Mouse (Mus musculus) macrophage (primary cell): ENCODE results near the gene Fyn. TPM values are rescaled to one million over a fixed set of nuclear protein-coding genes. Genes with fewer than 3 reads are reported as not detected.

Experiments used
- H3K27ac ChIP-seq: fragments of 350-480 bp; formaldehyde crosslinking; 2 replicates; pipeline ENCODE4 v1.9.0; 2021
- H3K36me3 ChIP-seq: fragments of 350-480 bp; formaldehyde crosslinking; 2 replicates; pipeline ENCODE4 v1.9.0; 2021; ENCODE audit errors: inconsistent target
- H3K4me3 ChIP-seq: fragments of 350-480 bp; formaldehyde crosslinking; 2 replicates; pipeline ENCODE4 v1.9.0; 2021; ENCODE audit errors: inconsistent target
- H3K79me2 ChIP-seq: fragments of 350-480 bp; formaldehyde crosslinking; 2 replicates; pipeline ENCODE4 v1.9.0; 2021; ENCODE audit errors: inconsistent target
- WGBS: methylation state at CpG from one replicate; pipeline ENCODE4 v1.1.7; 2026; ENCODE audit warnings: inconsistent platforms; ENCODE audit not compliant: missing documents; 5-methylcytosine and 5-hydroxymethylcytosine counted together
- polyA plus RNA-seq: library from polyadenylated mRNA; stranded (reverse); fragments of 250-400 nt; gene quantifications from 3 replicates; pipeline ENCODE4 v1.2.4, GENCODE M21; 2018; ENCODE audit warnings: inconsistent platforms

Gene Fyn
- polyA plus RNA-seq, 1 experiment from 2014 or later, result 18.6 TPM

DNA sequence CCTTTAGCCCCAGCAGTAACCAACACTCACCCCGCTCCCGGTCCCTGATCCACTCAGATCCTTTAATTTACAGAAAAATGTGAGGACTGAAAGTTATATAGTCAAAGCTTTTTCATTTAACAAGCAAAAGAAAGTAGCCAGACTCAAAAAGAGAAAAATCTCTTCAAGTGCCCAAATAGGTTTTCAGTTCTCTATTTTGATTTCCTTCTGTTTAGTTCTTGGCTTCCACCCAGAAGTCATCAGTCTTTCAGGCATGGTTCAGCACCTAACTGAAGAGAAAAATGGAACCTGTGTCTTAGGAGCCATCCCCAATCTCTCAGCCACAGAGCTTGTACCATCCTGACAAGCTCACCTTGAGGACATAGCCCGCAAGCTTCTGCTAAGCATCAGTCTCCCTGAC is 124.4 kb downstream of the Fyn start:
- Histone ChIP-seq H3K36me3 (no peaks in the 10 kb centered on the region), H3K27ac (no peak overlapping the region), H3K79me2 (no peaks in the 10 kb centered on the region), H3K4me3 (no peak overlapping the region)
- WGBS, result 74% methylated on average over 3 of the region's 3 CpGs

DNA sequence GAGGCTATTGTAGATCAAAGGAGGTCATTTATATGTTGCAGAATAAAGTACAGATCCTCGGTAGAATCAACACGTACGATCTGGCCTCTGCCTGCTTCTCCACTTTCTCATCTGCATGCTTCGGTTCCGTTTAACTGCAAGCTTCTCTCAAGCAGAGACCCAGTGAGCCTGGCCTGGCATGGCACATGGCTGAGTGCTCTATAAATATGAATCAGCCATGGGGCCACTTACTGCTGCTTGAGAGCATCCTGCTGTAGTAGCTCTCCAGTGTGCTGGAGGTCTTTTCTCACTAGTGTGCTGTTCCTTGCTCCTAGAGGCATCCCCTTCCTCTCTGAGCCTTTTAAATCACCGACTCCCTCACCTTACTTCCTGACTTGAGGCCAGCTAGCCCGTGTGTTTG is 130.0 kb downstream of the Fyn start:
- no peaks in the 10 kb centered on the region for H3K36me3 ChIP-seq
- 78% methylated on average over 7 of the region's 7 CpGs for WGBS
- no peak overlapping the region for H3K27ac ChIP-seq

DNA sequence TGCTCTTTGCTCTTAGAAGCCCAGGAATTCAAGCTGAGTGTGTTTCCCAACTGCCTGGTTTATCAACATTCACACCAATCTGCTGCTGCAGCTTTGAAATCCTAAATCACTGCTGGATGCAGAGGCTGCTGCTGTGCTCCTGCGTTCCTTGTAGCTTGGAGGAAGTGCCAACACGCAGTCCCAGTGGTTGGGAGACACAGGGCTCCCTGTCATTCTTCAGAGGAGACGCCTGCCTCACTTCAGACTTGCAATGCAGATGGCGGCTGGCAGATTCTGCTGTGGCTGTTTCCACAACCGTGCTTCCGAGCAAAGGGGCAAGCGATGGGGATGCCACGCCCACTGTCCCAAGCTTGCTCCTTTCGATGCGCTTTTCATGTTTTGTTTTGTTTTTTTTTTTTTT is 132.9 kb downstream of the Fyn start:
- 86% methylated on average over 10 of the region's 10 CpGs for WGBS
- H3K36me3 ChIP-seq, result no peaks in the 10 kb centered on the region

More for the DNA sequence above, 130.0 kb downstream of the Fyn start:
- no peak overlapping the region for H3K4me3 ChIP-seq
- no peaks in the 10 kb centered on the region for H3K79me2 ChIP-seq

DNA sequence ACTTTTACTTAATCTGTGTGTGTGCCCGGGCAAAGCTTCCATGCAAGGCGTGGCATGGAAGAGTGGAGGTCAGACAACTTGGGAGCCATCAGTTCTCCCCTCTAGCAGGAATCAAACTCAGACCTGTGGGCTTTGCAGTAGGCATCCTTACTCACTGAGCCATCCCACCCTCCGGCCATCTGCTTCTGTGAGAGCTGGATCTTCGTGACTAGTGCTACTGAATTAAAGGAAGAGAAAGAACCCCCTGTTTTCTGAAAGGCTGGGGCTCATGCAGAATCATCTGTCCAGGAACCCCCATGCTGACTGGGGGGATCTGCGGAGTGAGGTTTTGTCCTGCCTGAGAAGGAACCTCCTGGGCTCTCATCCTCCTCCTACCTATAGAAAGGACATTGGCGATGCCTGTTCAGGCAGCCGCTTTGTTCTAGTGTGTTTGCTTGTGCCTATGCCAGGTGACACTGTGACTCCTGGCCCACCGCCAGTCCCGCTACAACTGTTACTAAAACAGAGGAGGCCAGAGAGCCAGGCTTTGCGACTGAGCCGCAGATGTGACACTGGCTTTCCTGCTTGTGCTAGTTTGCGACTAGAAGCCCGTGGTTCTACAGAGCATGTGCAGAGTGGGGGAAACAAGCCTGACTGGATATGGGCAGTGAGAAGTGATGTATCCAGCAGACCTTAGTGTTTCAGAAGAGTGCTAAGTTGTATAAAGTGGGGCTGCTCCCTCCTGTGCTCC is 133.5 kb downstream of the Fyn start:
- H3K79me2 ChIP-seq, result no peaks in the 10 kb centered on the region
- no peak overlapping the region for H3K4me3 ChIP-seq
- H3K27ac ChIP-seq, result no peak overlapping the region
- 94% methylated on average over 13 of the region's 13 CpGs for WGBS
- no peaks in the 10 kb centered on the region for H3K36me3 ChIP-seq

More for the DNA sequence above, 132.9 kb downstream of the Fyn start:
- Histone ChIP-seq H3K4me3 (no peak overlapping the region), H3K27ac (no peak overlapping the region), H3K79me2 (no peaks in the 10 kb centered on the region)

DNA sequence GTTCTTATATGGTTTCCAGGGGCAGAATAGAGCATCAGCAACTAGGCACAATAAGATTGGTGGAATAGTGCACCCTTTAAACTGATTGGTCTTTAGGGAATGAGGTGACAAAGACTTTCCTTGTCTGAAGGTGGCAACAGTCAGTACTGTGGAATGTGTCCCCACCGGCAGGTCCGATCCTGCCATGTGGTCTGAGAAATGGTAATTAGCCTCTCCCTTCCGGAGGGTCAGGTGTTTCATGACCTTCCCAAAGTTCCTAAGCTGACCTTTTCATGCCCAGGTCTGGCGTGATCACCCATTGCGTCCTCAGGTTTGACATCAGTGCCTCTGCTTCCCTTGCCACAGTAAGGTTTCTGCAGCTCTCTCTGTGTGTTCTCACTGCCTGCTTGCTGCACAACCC is 134.7 kb downstream of the Fyn start:
- 98% methylated on average over 5 of the region's 5 CpGs for WGBS
- H3K4me3 ChIP-seq, result no peak overlapping the region
- no peaks in the 10 kb centered on the region for H3K79me2 ChIP-seq
- H3K36me3 ChIP-seq, result no peaks in the 10 kb centered on the region
- H3K27ac ChIP-seq, result no peak overlapping the region

DNA sequence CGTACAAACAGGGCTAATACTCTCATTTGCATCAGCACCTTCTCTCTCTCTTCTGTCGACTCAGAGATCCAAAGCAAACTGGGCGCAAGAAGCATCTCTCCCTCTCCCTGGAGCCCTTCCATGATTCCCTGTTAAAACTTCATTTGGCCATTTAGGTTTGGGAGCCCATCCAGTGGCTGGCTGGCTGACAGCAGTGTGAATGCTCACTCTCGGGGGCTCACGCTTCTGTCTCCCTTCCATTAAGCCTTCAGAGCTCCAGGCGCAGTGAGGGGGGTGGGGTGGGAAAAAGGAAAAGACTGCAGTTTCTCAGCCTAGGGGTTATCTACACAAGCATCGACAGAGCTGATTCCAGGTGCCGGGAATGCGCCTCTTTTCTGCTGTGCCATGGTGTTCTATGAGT is 136.4 kb downstream of the Fyn start:
- Histone ChIP-seq H3K4me3 (no peak overlapping the region), H3K27ac (no peak overlapping the region), H3K36me3 (no peaks in the 10 kb centered on the region), H3K79me2 (no peaks in the 10 kb centered on the region)
- WGBS, result 85% methylated on average over 8 of the region's 9 CpGs

DNA sequence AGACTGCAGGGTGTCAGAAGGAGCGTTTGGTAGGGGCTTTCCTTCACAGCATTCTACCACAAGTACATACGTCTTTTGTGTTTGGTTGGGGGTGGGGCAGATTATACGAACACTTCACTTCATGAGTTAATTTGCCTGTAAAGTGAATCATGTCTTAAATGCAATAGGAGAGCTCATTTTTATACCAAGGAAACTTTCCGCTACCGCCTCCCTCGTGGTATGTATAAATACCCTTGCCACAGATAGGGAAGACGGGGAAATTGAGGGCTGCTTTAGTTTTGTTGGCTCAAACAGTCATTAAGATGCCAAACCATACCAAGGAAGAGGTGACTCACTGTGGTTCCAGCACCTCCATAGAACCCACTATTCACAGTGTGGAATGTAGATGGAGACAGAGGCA is 137.0 kb downstream of the Fyn start:
- 92% methylated on average over 7 of the region's 7 CpGs for WGBS
- no peaks in the 10 kb centered on the region for H3K36me3 ChIP-seq
- H3K79me2 ChIP-seq, result no peaks in the 10 kb centered on the region
- H3K4me3 ChIP-seq, result no peak overlapping the region
- no peak overlapping the region for H3K27ac ChIP-seq

DNA sequence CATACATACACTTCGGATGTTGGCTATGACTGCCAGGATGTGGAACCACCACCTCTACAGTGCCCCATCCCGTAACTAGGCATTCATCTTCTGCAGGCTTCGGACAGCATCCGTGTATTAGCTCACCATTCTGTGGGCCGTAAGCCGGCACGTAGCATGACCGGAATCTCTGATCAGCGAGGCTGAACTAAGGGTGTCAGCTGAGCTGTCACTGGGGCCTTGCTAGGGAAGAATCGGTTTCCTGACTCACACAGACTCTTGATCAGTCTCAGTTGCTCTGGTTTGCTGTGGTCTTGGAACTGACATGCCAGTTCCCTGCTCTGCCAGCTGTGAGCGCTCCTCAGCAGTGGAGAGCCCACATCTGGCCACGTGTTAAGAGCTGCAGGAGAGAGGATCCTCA is 137.7 kb downstream of the Fyn start:
- H3K79me2 ChIP-seq, result no peaks in the 10 kb centered on the region
- WGBS, result 97% methylated on average over 12 of the region's 12 CpGs
- no peak overlapping the region for H3K4me3 ChIP-seq
- H3K27ac ChIP-seq, result no peak overlapping the region
- H3K36me3 ChIP-seq, result no peaks in the 10 kb centered on the region

DNA sequence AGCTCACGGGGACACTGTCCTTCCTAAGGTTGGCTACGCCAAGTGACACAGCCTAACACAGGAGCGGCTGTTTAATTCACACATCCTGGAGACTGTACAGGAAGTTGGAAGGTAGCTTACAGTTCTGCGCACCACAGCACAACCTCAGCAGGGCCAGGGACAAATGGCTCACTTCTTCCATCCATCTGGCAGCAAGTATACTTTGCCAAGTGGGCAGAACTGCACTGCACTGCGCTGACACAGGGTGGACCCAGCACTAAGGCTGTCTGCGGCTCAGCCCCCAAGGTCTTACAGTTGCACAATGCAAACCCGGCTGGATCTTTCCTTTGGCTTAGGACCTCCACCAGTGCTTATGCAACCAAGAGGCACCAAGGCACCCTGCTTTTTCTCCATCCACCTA is 138.2 kb downstream of the Fyn start:
- Histone ChIP-seq H3K4me3 (no peak overlapping the region), H3K79me2 (no peaks in the 10 kb centered on the region), H3K27ac (no peak overlapping the region), H3K36me3 (no peaks in the 10 kb centered on the region)
- 91% methylated on average over 7 of the region's 7 CpGs for WGBS

DNA sequence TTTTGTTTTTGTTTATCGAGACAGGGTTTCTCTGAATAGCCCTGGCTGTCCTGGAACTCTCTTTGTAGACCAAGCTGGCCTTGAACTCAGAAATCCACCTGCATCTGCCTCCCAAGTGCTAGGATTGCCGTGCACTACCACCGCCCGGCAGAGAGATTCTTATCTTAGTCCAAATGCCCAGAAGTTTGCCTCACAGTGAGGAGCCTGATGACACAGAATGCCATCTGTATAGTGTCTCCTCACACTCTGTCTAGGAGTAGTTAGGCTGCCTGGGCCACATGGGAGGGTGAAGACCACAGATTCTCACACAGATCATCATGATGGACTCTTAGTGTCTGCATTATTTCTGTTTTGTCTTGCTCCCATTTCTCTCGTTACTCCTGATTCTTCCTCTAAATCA is 140.1 kb downstream of the Fyn start:
- Histone ChIP-seq H3K79me2 (no peaks in the 10 kb centered on the region), H3K36me3 (no peaks in the 10 kb centered on the region), H3K4me3 (no peak overlapping the region), H3K27ac (no peak overlapping the region)
- 88% methylated on average over 5 of the region's 5 CpGs for WGBS

DNA sequence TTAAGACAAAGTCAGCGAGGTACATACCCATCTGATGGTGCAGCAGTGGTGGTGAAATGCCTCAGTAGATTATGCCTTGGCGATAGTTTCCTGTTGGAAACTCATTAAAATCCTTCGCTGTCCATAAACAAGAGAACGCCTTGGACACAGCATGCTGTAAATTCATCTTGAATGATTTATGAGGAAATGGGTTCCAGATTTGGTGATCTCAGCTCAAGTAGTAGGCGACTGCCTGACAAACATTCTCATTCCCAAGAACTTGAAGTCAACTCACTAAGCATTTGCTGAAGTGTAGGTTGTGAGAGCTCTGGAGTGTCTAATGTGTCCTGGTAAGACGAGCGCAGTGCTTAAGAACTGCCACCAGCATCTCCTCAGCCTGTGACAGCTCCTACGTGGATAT is 141.3 kb downstream of the Fyn start:
- WGBS, result 98% methylated on average over 8 of the region's 8 CpGs
- H3K36me3 ChIP-seq, result no peaks in the 10 kb centered on the region
- no peak overlapping the region for H3K4me3 ChIP-seq
- H3K79me2 ChIP-seq, result no peaks in the 10 kb centered on the region
- no peak overlapping the region for H3K27ac ChIP-seq

DNA sequence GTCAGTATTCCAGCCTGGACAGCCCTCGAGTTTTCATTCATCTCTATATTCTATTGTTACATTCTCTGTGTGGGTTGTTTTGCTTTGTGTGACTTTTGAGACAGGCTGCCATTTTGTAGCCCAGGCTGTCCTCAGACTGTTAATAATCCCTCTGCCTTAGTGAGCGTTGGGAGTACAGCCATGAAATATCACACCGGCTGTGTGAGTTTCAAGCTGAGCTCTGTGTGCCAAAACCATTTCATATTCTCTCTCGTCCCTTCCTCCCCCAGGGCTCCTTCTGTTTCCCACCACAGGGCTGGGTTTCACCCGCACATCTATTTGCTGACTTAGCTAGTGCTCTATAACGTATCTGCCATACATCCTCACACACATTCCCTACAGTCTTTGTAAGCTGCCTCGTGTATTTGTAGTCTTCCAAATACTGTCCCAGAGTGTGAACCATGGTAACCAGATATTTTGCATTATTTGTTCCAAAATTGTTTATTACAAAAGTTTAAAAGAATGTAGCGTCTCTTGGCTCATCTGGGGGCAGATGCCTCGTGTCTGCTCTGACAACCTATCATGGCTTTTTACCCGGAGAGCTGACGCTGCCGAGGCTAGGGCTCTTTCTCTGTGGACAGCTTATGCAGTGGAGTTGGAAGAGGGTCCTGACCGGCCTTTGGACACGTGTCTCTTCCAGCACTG is 144.1 kb downstream of the Fyn start:
- H3K4me3 ChIP-seq, result no peak overlapping the region
- 91% methylated on average over 14 of the region's 14 CpGs for WGBS
- no peaks in the 10 kb centered on the region for H3K36me3 ChIP-seq
- no peak overlapping the region for H3K27ac ChIP-seq
- no peaks in the 10 kb centered on the region for H3K79me2 ChIP-seq

DNA sequence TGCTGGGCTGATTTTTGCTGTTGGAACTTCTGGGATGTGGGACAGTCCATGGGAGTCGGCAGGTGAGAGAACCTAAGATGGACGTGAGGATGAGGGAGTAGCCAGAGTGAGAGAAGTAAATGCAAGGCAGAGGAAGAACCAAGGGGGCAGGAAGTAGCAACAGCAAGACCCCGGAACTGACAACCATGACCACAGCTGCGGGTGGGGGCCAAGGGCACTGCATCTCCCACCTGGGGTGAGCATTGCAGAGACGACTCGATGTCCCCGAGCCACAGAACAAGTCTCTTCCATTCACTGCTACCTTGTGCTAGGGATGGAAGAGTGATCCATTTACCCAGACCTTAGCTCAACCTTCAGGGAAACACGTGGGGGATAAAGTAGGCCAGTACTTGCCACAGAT is 146.3 kb downstream of the Fyn start:
- H3K27ac ChIP-seq, result no peak overlapping the region
- no peaks in the 10 kb centered on the region for H3K36me3 ChIP-seq
- no peaks in the 10 kb centered on the region for H3K79me2 ChIP-seq
- no peak overlapping the region for H3K4me3 ChIP-seq
- WGBS, result 92% methylated on average over 7 of the region's 8 CpGs

DNA sequence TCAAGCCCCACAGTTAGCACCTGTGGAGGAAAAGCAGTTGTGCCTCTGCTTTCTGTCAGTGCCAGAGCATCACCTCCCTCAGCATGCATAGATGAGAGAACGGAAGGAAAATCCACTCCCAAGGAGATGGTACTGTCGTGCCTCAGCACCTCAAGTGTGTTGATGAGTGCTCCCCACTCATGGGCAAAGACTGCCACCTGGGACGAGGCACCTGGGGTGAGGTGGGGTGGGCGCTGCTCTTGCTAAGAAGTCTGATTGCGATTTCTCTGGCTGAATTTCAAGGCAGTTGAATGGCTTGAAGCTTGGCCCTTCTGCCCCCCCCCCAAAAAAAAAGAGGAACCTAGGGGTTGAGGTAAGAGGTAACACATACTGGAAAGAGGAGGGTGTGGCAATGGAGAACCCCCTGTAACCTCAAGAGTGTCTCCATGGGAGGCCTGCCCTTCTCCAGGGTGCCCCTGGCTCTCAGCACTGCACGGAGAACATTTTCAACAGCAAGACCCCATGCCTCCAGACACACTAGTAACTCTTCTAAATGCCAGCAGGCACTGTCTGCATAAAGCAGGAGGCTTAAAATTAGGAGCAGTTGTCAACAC is 148.0 kb downstream of the Fyn start:
- no peaks in the 10 kb centered on the region for H3K36me3 ChIP-seq
- 83% methylated on average over 6 of the region's 6 CpGs for WGBS
- no peak overlapping the region for H3K27ac ChIP-seq
- no peak overlapping the region for H3K4me3 ChIP-seq
- no peaks in the 10 kb centered on the region for H3K79me2 ChIP-seq

DNA sequence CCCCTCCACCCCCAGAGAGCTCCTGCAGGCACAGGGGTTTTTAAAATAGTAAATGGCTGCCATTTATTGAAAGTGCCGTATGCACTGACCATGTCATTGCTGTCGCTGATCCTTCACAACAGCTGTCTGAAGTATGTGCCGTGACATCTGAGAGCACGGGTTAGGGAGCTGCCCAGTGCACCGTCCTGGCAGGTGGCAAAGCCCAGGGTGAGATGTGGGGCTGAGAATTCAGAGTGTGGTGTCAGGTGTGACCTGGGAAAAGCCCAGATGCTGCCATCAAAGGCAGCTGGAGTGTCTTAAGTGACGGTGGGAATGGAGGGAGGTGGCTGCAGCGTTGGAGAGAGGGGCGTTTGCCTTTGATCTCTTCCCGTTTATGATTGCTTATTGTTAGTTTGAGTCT is 148.7 kb downstream of the Fyn start:
- H3K27ac ChIP-seq, result no peak overlapping the region
- H3K79me2 ChIP-seq, result no peaks in the 10 kb centered on the region
- no peaks in the 10 kb centered on the region for H3K36me3 ChIP-seq
- 93% methylated on average over 9 of the region's 9 CpGs for WGBS
- no peak overlapping the region for H3K4me3 ChIP-seq
